Comparison of ENCODE assay signal across 9 mouse cellular contexts in the genomic region with DNA sequence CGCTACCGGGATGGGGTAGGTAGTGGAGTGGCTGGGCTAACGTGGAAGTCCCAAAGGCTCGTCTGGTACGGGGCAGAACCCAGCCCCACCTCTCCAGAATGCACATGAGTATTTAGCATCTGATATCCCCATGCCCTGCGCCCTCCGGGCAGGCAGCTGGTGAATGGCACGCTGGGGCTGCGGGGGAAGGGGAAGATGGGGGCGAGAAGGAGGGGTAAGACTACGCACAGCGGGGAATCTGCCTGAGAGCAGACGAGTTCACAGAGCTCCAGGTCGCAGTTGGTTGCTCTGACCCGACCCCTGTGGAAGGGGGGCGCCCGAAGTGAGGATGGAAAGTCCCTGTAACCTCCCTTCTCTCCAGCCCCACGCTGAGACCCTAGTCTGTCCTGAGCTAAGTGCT. TPM values are rescaled to one million over a fixed set of nuclear protein-coding genes. Genes with fewer than 3 reads are reported as not detected.
DNase-seq lines count a peak whose midpoint lies in the region; ATAC-seq lines count a peak whose summit lies in the region.
"Had no signal": no experiment of that assay in that cellular context is flagged by ENCODE, and none has a peak within 500 bp of the region (broad histone marks: within the 10 kb centered on the region; RNA-seq: fewer than 3 reads in every experiment).

No protein-coding gene starts in this region.

- H3K27me3 ChIP-seq in kidney, embryonic 16.5 days (ENCODE audit: insufficient read depth, low read length): no peaks in the 10 kb centered on the region
- H3K27me3 ChIP-seq in embryonic facial prominence, embryonic 14.5 days (replicated peaks; ENCODE audit: control insufficient read depth, insufficient read depth, low read length): peaks cover 22% of the 10 kb centered on the region
- peaks cover 30% of the 10 kb centered on the region for H3K27me3 ChIP-seq in limb, embryonic 15.5 days
- no peaks in the 10 kb centered on the region for H3K27me3 ChIP-seq in splenic B cell, adult 2 months (ENCODE audit: control insufficient read depth, insufficient read depth, low read length, poor library complexity, severe bottlenecking)

- H3K36me3 ChIP-seq in kidney, embryonic 16.5 days (ENCODE audit: insufficient read depth, low read length): peaks cover 2% of the 10 kb centered on the region; the same call in 1 of the 2 replicates
- H3K36me3 ChIP-seq in embryonic facial prominence, embryonic 14.5 days (ENCODE audit: control insufficient read depth, insufficient read depth, low read length): no peaks in the 10 kb centered on the region
- peaks cover 2% of the 10 kb centered on the region for H3K36me3 ChIP-seq in limb, embryonic 15.5 days
- H3K36me3 ChIP-seq in splenic B cell, adult 2 months (ENCODE audit: control insufficient read depth, insufficient read depth, low read length, poor library complexity, severe bottlenecking): peaks cover 13% of the 10 kb centered on the region; the same call in 1 of the 2 replicates

- no peaks in the 10 kb centered on the region for H3K9me3 ChIP-seq in kidney, embryonic 16.5 days (ENCODE audit: low read length)
- no peaks in the 10 kb centered on the region for H3K9me3 ChIP-seq in embryonic facial prominence, embryonic 14.5 days (ENCODE audit: control insufficient read depth, low read length)
- H3K9me3 ChIP-seq in limb, embryonic 15.5 days: no peaks in the 10 kb centered on the region

- ATAC-seq in kidney, embryonic 16.5 days (ENCODE audit: low FRiP score, low TSS enrichment): 0 out of 2 replicates have a peak, but pooled peaks have one; percentile 9
- peak; percentile 39; the same call in 1 of the 2 replicates for ATAC-seq in embryonic facial prominence, embryonic 14.5 days (ENCODE audit: low read depth)
- ATAC-seq in limb, embryonic 15.5 days (ENCODE audit: insufficient number of reproducible peaks, low FRiP score, low TSS enrichment, low read depth): no peak
- ATAC-seq in megakaryocyte-erythroid progenitor cell, adult 5-6 weeks (replicated peaks; ENCODE audit: low FRiP score, low TSS enrichment, poor library complexity, severe bottlenecking): no peak
- ATAC-seq in inflammation-experienced regulatory T-cells, adult 6 months: no peak

- 2% methylated on average over 17 of the region's 18 CpGs for WGBS in kidney, embryonic 16.5 days
- 2% methylated on average over 16 of the region's 18 CpGs for WGBS in embryonic facial prominence, embryonic 14.5 days
- WGBS in limb, embryonic 15.5 days: under 1% methylated on average over 18 of the region's 18 CpGs

- peak overlapping the region; percentile 27 for H3K9ac ChIP-seq in kidney, embryonic 16.5 days (replicated peaks; ENCODE audit: low read length)
- peak overlapping the region; percentile 49 for H3K9ac ChIP-seq in embryonic facial prominence, embryonic 14.5 days (ENCODE audit: low read depth, low read length)
- no peak overlapping the region for H3K9ac ChIP-seq in limb, embryonic 15.5 days

- DNase-seq in kidney, postnatal 36 days: no peak
- DNase-seq in embryonic facial prominence, embryonic 14.5 days (ENCODE audit: low spot score): peak; percentile 34
- DNase-seq in splenic B cell, adult 2 months (ENCODE audit: low read depth, low spot score): peak; percentile 56
- no peak for DNase-seq in adrenal gland, adult 8-10 months
- DNase-seq: kidney, adult 9 months had no signal

- H3K4me3 ChIP-seq in kidney, embryonic 16.5 days (ENCODE audit: low read length): peak overlapping the region; percentile 27
- H3K4me3 ChIP-seq in embryonic facial prominence, embryonic 14.5 days (ENCODE audit: low read depth, low read length): peak overlapping the region; percentile 27
- H3K4me3 ChIP-seq in limb, embryonic 15.5 days: peak overlapping the region; percentile 22

- peak overlapping the region; percentile 49 for H3K4me2 ChIP-seq in kidney, embryonic 16.5 days (replicated peaks; ENCODE audit: low read depth, low read length)
- peak overlapping the region; percentile 60 for H3K4me2 ChIP-seq in embryonic facial prominence, embryonic 14.5 days (ENCODE audit: low read depth, low read length)
- peak overlapping the region; percentile 44 for H3K4me2 ChIP-seq in limb, embryonic 15.5 days

- no peak overlapping the region for H3K27ac ChIP-seq in kidney, embryonic 16.5 days (ENCODE audit: low read length)
- H3K27ac ChIP-seq in embryonic facial prominence, embryonic 14.5 days (replicated peaks; ENCODE audit: low read depth, low read length): no peak overlapping the region
- no peak overlapping the region for H3K27ac ChIP-seq in limb, embryonic 15.5 days

- peaks cover 22% of the 10 kb centered on the region for H3K4me1 ChIP-seq in kidney, embryonic 16.5 days (ENCODE audit: insufficient read depth, low read length)
- H3K4me1 ChIP-seq in embryonic facial prominence, embryonic 14.5 days (ENCODE audit: control insufficient read depth, insufficient read depth, low read length): peaks cover 12% of the 10 kb centered on the region
- peaks cover 22% of the 10 kb centered on the region for H3K4me1 ChIP-seq in limb, embryonic 15.5 days

RNA-seq across cellular contexts. Expression of gene Cd72, which starts 1.0 kb away (rescaled TPM):
- polyA plus RNA-seq in kidney, embryonic 16.5 days (2015; fragmentation: Nextera tagmentation; extraction: Ambion mirVana): 3.3 and 4.1 TPM in 2 replicates
- polyA plus RNA-seq in embryonic facial prominence, embryonic 14.5 days (2014; fragmentation: Nextera tagmentation; extraction: Ambion mirVana): 2.9 and 3.9 TPM in 2 replicates
- 4.1 and 4.2 TPM in 2 replicates for polyA plus RNA-seq in limb, embryonic 15.5 days (2015; fragmentation: Nextera tagmentation; extraction: Ambion mirVana)
- 1.5 and 9.6 TPM in 2 replicates for total RNA-seq in megakaryocyte-erythroid progenitor cell, adult 5-6 weeks (2014; fragmentation: Nextera tagmentation)
- 2.9 and 11.9 TPM in 2 replicates for total RNA-seq in megakaryocyte-erythroid progenitor cell, adult 5-6 weeks (2017)
- total RNA-seq in adrenal gland, adult 8-10 months (2022): 1 to 10 TPM; 1.6 to 5.6 (median 4.9) TPM
- 100 to 1,000 TPM in 1 of 3 experiments, 10 to 100 TPM in 2; 18.7 to 104 (median 96.4) TPM for polyA plus RNA-seq in inflammation-experienced regulatory T-cells, adult 6 months (2017; shearing (Covaris generic))

RNA-seq across cellular contexts. Expression of gene Tesk1, which starts 11.7 kb away (rescaled TPM):
- polyA plus RNA-seq in kidney, embryonic 16.5 days (2015; fragmentation: Nextera tagmentation; extraction: Ambion mirVana): 3.0 and 3.5 TPM in 2 replicates
- polyA plus RNA-seq in embryonic facial prominence, embryonic 14.5 days (2014; fragmentation: Nextera tagmentation; extraction: Ambion mirVana): 13.2 and 14.8 TPM in 2 replicates
- 4.8 and 7.7 TPM in 2 replicates for polyA plus RNA-seq in limb, embryonic 15.5 days (2015; fragmentation: Nextera tagmentation; extraction: Ambion mirVana)
- total RNA-seq in megakaryocyte-erythroid progenitor cell, adult 5-6 weeks (2014; fragmentation: Nextera tagmentation): 11.7 and 15.6 TPM in 2 replicates
- total RNA-seq in megakaryocyte-erythroid progenitor cell, adult 5-6 weeks (2017): 4.3 and 4.8 TPM in 2 replicates
- total RNA-seq in adrenal gland, adult 8-10 months (2022): 10 to 100 TPM; 55.1 to 64.9 (median 59.3) TPM
- polyA plus RNA-seq in inflammation-experienced regulatory T-cells, adult 6 months (2017; shearing (Covaris generic)): 1 to 10 TPM in 1 of 3 experiments, under 1 TPM in 2; 0.29 to 1.1 (median 0.66) TPM

RNA-seq across cellular contexts. Expression of gene Fam166b, which starts 24.5 kb away (rescaled TPM):
- 0.30 and 0.50 TPM in 2 replicates for polyA plus RNA-seq in kidney, embryonic 16.5 days (2015; fragmentation: Nextera tagmentation; extraction: Ambion mirVana)
- 0.22 and 0.33 TPM in 2 replicates for polyA plus RNA-seq in embryonic facial prominence, embryonic 14.5 days (2014; fragmentation: Nextera tagmentation; extraction: Ambion mirVana)
- polyA plus RNA-seq in limb, embryonic 15.5 days (2015; fragmentation: Nextera tagmentation; extraction: Ambion mirVana): 0.15 and 0.17 TPM in 2 replicates
- total RNA-seq in megakaryocyte-erythroid progenitor cell, adult 5-6 weeks (2014; fragmentation: Nextera tagmentation): not detected in 2 replicates
- total RNA-seq in megakaryocyte-erythroid progenitor cell, adult 5-6 weeks (2017): not detected in 2 replicates
- not detected for total RNA-seq in adrenal gland, adult 8-10 months (2022)
- not detected for polyA plus RNA-seq in inflammation-experienced regulatory T-cells, adult 6 months (2017; shearing (Covaris generic))

RNA-seq across cellular contexts. Expression of gene Sit1, which starts 30.1 kb away (rescaled TPM):
- polyA plus RNA-seq in kidney, embryonic 16.5 days (2015; fragmentation: Nextera tagmentation; extraction: Ambion mirVana): not detected in 2 replicates
- polyA plus RNA-seq in embryonic facial prominence, embryonic 14.5 days (2014; fragmentation: Nextera tagmentation; extraction: Ambion mirVana): not detected in 2 replicates
- not detected in 2 replicates for polyA plus RNA-seq in limb, embryonic 15.5 days (2015; fragmentation: Nextera tagmentation; extraction: Ambion mirVana)
- 0.61 TPM in 1 of 2 replicates, not detected in the other for total RNA-seq in megakaryocyte-erythroid progenitor cell, adult 5-6 weeks (2014; fragmentation: Nextera tagmentation)
- not detected in 2 replicates for total RNA-seq in megakaryocyte-erythroid progenitor cell, adult 5-6 weeks (2017)
- total RNA-seq in adrenal gland, adult 8-10 months (2022): under 1 TPM in 1 of 4 experiments, not detected in 3; 0.48 TPM
- 100 to 1,000 TPM; 142 to 164 (median 156) TPM for polyA plus RNA-seq in inflammation-experienced regulatory T-cells, adult 6 months (2017; shearing (Covaris generic))

RNA-seq across cellular contexts. Expression of gene Ccdc107, which starts 39.3 kb away (rescaled TPM):
- polyA plus RNA-seq in kidney, embryonic 16.5 days (2015; fragmentation: Nextera tagmentation; extraction: Ambion mirVana): 73.5 and 89.4 TPM in 2 replicates
- polyA plus RNA-seq in embryonic facial prominence, embryonic 14.5 days (2014; fragmentation: Nextera tagmentation; extraction: Ambion mirVana): 64.5 and 68.2 TPM in 2 replicates
- 78.9 and 81.9 TPM in 2 replicates for polyA plus RNA-seq in limb, embryonic 15.5 days (2015; fragmentation: Nextera tagmentation; extraction: Ambion mirVana)
- total RNA-seq in megakaryocyte-erythroid progenitor cell, adult 5-6 weeks (2014; fragmentation: Nextera tagmentation): 28.8 and 47.9 TPM in 2 replicates
- total RNA-seq in megakaryocyte-erythroid progenitor cell, adult 5-6 weeks (2017): 44.6 and 46.3 TPM in 2 replicates
- total RNA-seq in adrenal gland, adult 8-10 months (2022): 10 to 100 TPM; 60.5 to 81.9 (median 64.0) TPM
- 10 to 100 TPM; 36.5 to 72.9 (median 72.1) TPM for polyA plus RNA-seq in inflammation-experienced regulatory T-cells, adult 6 months (2017; shearing (Covaris generic))

Comparison
In these comparisons a context has a peak if more than half of its experiments do, and no peak if none do; other contexts are left out.
1. ATAC-seq: peak in kidney, embryonic 16.5 days (single experiment) and embryonic facial prominence, embryonic 14.5 days (single experiment); none in limb, embryonic 15.5 days (single experiment), megakaryocyte-erythroid progenitor cell, adult 5-6 weeks (single experiment) and inflammation-experienced regulatory T-cells, adult 6 months (single experiment).
2. DNase-seq: peak in embryonic facial prominence, embryonic 14.5 days (single experiment) and splenic B cell, adult 2 months (single experiment); none in kidney, postnatal 36 days (0 of 2) and adrenal gland, adult 8-10 months (single experiment).
3. Peak in every context shown above with its lines, with median percentiles within 50 percentile points of each other: H3K4me2 ChIP-seq and H3K4me3 ChIP-seq.